Mouse (Mus musculus): ENCODE results near the gene Aldh1b1.

GRCm38 (mm10) chr4:45796760-45797159 is 2.1 kb upstream of the Aldh1b1 start:
- TF ChIP-seq GATA1 (IDR thresholded peaks at IDR 0.05; ENCODE audit: low read length): no peak
- no peak for TF ChIP-seq TAL1 (IDR thresholded peaks at IDR 0.05; ENCODE audit: low read length)

Data from erythroblast, embryonic 14.5 days (primary cell).